Mouse (Mus musculus) hindbrain, embryonic 11.5 days (tissue): ENCODE data around the gene Rcsd1. TPM values are rescaled to one million over a fixed set of nuclear protein-coding genes. Genes with fewer than 3 reads are reported as not detected.

Experiments used
- ATAC-seq: fragments of 200-750 bp; cut with Nextera tagmentation; 2 replicates; pipeline ENCODE4 v1.8.0; 2017; ENCODE audit warnings: mild to moderate bottlenecking, moderate TSS enrichment, moderate library complexity; ENCODE audit not compliant: low FRiP score
- DNase-seq: peaks from one replicate; pipeline ENCODE4 v3.0.0-alpha.2; 2015; ENCODE audit warnings: low spot score
- H3K27ac ChIP-seq: fragments of 300-500 bp; sonication (generic); 2 replicates; pipeline ENCODE4 v1.5.1; 2014; ENCODE audit warnings: mild to moderate bottlenecking, low read depth, low read length
- H3K27me3 ChIP-seq: fragments of 300-500 bp; sonication (generic); 2 replicates; pipeline ENCODE4 v1.6.1; 2014; ENCODE audit warnings: mild to moderate bottlenecking, low read length, moderate library complexity, mixed read lengths; ENCODE audit not compliant: control insufficient read depth, insufficient read depth
- H3K36me3 ChIP-seq: fragments of 300-500 bp; sonication (generic); 2 replicates; pipeline ENCODE4 v1.6.1; 2014; ENCODE audit warnings: mild to moderate bottlenecking, low read length, moderate library complexity, mixed read lengths; ENCODE audit not compliant: control insufficient read depth, insufficient read depth
- H3K4me1 ChIP-seq: fragments of 300-500 bp; sonication (generic); replicated peaks from 2 replicates; pipeline ENCODE4 v1.6.1; 2014; ENCODE audit warnings: low read length, mixed read lengths; ENCODE audit not compliant: control insufficient read depth, insufficient read depth
- H3K4me2 ChIP-seq: fragments of 300-500 bp; sonication (generic); replicated peaks from 2 replicates; pipeline ENCODE4 v1.6.1; 2014; ENCODE audit warnings: mild to moderate bottlenecking, low read depth, low read length
- H3K4me3 ChIP-seq: fragments of 300-500 bp; sonication (generic); 2 replicates; pipeline ENCODE4 v1.5.1; 2014; ENCODE audit warnings: low read depth, low read length
- H3K9ac ChIP-seq: fragments of 300-500 bp; sonication (generic); 2 replicates; pipeline ENCODE4 v1.6.1; 2014; ENCODE audit warnings: low read depth, low read length
- H3K9me3 ChIP-seq: fragments of 300-500 bp; sonication (generic); 2 replicates; pipeline ENCODE4 v1.6.1; 2016; ENCODE audit warnings: low read length; ENCODE audit not compliant: control insufficient read depth
- WGBS: fragments of 180-500 bp; shearing (Covaris S2); extraction: QIAGEN DNeasy Blood & Tissue Kit; methylation state at CpG from one replicate; pipeline ENCODE4 v1.1.7; 2014; 5-methylcytosine and 5-hydroxymethylcytosine counted together
- polyA plus RNA-seq: library from polyadenylated mRNA; unstranded; fragments of >200 nt; fragmentation: Nextera tagmentation; extraction: Ambion mirVana; gene quantifications from 2 replicates; pipeline ENCODE4 v1.2.1, GENCODE M21; 2014

The Rcsd1 gene
- polyA plus RNA-seq, 1 experiment from 2014 or later: 8.5 TPM

DNA sequence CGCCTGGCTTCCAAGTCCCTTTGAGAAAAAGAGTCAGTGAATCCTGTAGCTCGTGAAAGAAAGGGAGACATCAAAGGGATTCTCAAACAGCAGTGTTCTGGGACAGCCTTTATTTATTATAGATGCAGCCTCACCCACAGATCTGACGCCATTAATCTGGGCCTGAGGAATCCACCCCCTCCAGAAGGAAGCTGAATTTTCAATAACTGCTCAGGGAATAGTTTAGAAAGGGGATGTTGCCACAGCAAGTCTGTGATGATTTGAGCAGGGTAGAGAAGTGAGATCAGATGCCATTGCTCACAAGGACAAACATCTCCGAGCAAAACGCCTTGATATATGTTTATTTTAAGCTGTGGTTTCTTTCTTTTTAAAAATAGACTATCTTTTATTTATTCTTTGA, 27.9 kb upstream of the Rcsd1 start:
- Histone ChIP-seq H3K27ac (no peak overlapping the region), H3K4me1 (no peaks in the 10 kb centered on the region), H3K9ac (no peak overlapping the region), H3K36me3 (no peaks in the 10 kb centered on the region), H3K4me3 (no peak overlapping the region), H3K9me3 (no peaks in the 10 kb centered on the region), H3K27me3 (no peaks in the 10 kb centered on the region), H3K4me2 (no peak overlapping the region)
- WGBS: 46% methylated on average over 5 of the region's 5 CpGs
- ATAC-seq (no peak), DNase-seq (no peak)

DNA sequence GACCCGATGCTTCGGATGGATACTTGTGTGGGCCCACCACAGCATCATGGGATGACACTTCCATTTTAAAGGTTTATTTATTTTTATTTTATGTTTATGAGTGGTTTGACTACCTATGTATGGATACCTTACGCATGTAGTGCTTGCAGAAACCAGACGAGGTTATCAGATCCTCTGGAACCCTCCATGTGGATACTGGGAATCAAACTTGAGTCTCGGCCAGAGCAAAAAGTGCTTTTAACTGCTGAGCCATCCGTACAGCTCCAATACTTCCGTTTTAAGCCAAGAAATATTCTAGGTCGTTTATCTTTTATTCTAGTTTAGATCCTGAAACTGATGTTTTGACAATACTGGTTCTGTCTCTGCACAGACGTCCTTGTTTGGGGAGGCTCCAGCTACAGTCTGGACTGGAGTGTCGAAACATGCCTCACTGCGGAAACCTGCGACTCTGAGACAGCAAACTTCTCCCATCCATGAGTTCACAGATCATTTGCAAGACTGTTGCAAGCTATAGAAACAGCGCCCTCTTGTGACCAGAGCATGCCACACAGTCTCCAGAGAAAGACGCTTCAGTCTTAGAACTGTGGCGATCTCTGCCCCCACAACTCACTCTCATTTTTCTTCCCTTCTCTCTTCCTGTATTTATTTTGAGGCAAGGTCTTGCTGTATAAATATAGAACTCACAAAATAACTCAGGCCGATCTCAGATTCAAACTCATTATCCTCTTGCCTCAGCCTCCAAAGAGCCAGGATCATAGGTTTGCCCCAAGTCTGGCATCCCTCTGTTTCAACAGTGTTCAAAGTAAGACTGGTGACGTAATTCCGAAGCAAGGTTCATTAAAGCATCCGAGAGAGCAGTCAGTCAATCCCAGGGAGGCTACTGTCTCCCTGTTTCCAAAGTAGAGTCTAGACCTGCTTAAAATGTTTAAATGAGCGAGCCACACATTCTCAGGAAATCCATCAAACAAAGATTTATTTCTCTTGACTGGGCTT, 26.6 kb upstream of the Rcsd1 start:
- H3K27me3 ChIP-seq: no peaks in the 10 kb centered on the region
- ATAC-seq: peak; percentile 73
- H3K4me1 ChIP-seq: no peaks in the 10 kb centered on the region
- H3K9me3 ChIP-seq: no peaks in the 10 kb centered on the region
- H3K4me3 ChIP-seq: no peak overlapping the region
- no peaks in the 10 kb centered on the region for H3K36me3 ChIP-seq
- no peak overlapping the region for H3K9ac ChIP-seq
- 42% methylated on average over 20 of the region's 20 CpGs for WGBS
- H3K27ac ChIP-seq: no peak overlapping the region
- H3K4me2 ChIP-seq: no peak overlapping the region
- DNase-seq: peak; percentile 92

DNA sequence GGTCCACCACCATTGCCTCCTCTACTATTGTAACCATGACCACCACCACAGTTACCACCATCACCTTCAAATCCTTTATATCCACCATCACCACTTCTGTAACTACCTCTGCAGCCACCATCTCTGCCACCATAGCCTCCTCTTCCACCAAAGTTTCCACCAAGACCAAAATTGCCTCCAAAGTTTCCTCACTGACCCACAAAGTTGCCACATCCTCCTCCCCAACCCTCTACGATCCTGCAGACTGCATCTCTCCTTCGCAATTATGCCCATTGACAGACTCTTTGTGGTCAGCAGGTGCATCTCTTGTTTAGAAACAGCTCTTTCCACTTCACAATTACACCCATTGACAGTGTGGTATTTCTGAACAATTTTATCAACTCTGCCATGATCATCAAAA, 25.3 kb upstream of the Rcsd1 start:
- 93% methylated on average over 2 of the region's 2 CpGs for whole genome bisulfite sequencing
- H3K9me3 ChIP-seq: no peaks in the 10 kb centered on the region
- no peak for ATAC-seq

DNA sequence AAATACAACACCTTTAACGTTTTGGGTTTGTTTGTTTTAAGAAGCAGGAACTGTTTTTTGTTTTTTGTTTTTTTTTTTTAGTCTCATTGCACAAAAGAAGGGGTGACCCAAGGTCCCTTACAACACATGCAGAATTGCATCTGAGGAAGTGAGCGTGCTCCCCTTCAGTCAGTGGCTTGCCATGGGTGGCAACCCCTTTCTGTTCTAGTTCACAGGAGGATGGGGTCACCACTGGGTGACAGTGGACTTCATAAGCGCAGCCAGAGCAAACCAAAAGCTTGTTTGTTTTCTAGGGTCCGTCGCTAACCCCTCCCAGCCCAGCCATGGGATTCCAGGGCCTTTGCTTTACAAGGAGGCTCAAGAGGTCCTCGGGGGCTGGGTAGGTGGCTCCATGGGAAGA, 22.0 kb upstream of the Rcsd1 start:
- ATAC-seq (no peak), DNase-seq (no peak)
- Histone ChIP-seq H3K4me3 (no peak overlapping the region), H3K9ac (no peak overlapping the region), H3K27ac (no peak overlapping the region), H3K9me3 (no peaks in the 10 kb centered on the region), H3K4me2 (no peak overlapping the region), H3K36me3 (no peaks in the 10 kb centered on the region), H3K4me1 (no peaks in the 10 kb centered on the region), H3K27me3 (no peaks in the 10 kb centered on the region)
- 77% methylated on average over 6 of the region's 6 CpGs for WGBS

More for the DNA sequence above, 25.3 kb upstream of the Rcsd1 start:
- Histone ChIP-seq H3K4me3 (no peak overlapping the region), H3K9ac (no peak overlapping the region), H3K36me3 (no peaks in the 10 kb centered on the region), H3K27me3 (no peaks in the 10 kb centered on the region), H3K27ac (no peak overlapping the region), H3K4me1 (no peaks in the 10 kb centered on the region), H3K4me2 (no peak overlapping the region)
- DNase-seq: no peak

GRCm38 (mm10) chr1:165730129-165730528, 20.6 kb upstream of the Rcsd1 start:
- ATAC-seq: no peak

DNA sequence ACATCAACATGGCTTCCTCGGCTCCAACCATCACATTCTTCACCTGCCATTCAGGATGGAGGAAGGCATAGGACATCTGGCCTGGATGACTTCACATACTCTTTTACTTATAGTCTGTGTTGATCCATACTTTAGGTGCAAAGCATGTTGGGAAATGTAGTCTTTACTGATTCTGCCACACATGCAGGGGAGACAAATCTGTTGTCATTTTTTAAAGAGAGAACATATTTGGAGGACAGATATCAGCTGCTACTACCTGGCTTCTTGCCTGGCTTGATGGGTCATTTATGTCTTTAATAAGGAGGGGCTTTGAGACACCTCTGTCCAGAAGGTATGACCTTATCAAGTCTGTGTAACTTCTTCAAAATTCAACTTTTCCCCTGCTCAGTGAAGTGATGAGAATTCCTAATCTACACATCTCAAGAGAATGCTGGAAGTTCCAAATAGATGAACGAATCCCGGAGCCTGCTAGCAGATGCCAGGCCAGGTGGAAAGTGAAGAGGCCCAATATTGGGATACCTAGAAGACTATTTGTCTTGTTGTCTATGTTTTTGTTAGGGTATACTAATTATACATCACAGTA, 18.6 kb upstream of the Rcsd1 start:
- DNase-seq (no peak), ATAC-seq (no peak)
- Histone ChIP-seq H3K4me3 (no peak overlapping the region), H3K9ac (no peak overlapping the region), H3K4me2 (no peak overlapping the region), H3K27me3 (no peaks in the 10 kb centered on the region), H3K36me3 (no peaks in the 10 kb centered on the region), H3K9me3 (no peaks in the 10 kb centered on the region), H3K4me1 (no peaks in the 10 kb centered on the region), H3K27ac (no peak overlapping the region)
- 93% methylated on average over 3 of the region's 3 CpGs for WGBS

More at GRCm38 (mm10) chr1:165730129-165730528, 20.6 kb upstream of the Rcsd1 start:
- Histone ChIP-seq H3K27ac (no peak overlapping the region), H3K4me3 (no peak overlapping the region), H3K4me2 (no peak overlapping the region), H3K9me3 (no peaks in the 10 kb centered on the region), H3K4me1 (no peaks in the 10 kb centered on the region), H3K9ac (no peak overlapping the region), H3K27me3 (no peaks in the 10 kb centered on the region), H3K36me3 (no peaks in the 10 kb centered on the region)
- no peak for DNase-seq
- WGBS: 50% methylated on average over 1 of the region's 1 CpGs

DNA sequence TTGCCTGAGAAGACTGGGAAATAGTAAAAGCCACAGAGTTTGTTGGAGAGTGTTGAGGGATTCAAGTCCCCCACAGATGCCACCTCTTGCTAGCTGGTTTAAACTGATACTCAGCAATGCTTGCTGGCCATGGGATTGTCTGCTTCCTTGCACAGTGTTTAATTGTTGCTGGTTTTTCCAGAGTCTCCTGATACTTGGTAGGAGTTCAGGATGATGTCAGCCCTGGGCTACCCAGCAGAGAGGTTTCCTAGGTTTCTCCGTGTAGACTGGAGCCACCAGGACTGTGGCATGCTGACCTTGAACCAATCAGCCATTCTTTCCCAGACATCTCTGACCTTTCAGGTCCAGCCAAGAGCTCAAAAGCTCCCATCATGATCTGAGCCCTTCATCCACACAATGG, 17.4 kb upstream of the Rcsd1 start:
- no peak overlapping the region for H3K9ac ChIP-seq
- no peak for ATAC-seq
- H3K4me1 ChIP-seq: no peaks in the 10 kb centered on the region
- H3K27ac ChIP-seq: no peak overlapping the region
- no peaks in the 10 kb centered on the region for H3K36me3 ChIP-seq
- no peaks in the 10 kb centered on the region for H3K27me3 ChIP-seq
- WGBS: 25% methylated on average over 1 of the region's 1 CpGs
- no peak for DNase-seq
- no peaks in the 10 kb centered on the region for H3K9me3 ChIP-seq
- H3K4me2 ChIP-seq: no peak overlapping the region
- H3K4me3 ChIP-seq: no peak overlapping the region

GRCm38 (mm10) chr1:165725039-165725644, 15.6 kb upstream of the Rcsd1 start:
- no peaks in the 10 kb centered on the region for H3K9me3 ChIP-seq
- H3K27me3 ChIP-seq: no peaks in the 10 kb centered on the region
- H3K4me1 ChIP-seq: no peaks in the 10 kb centered on the region
- no peak for ATAC-seq
- H3K9ac ChIP-seq: no peak overlapping the region
- no peak for DNase-seq
- no peaks in the 10 kb centered on the region for H3K36me3 ChIP-seq
- H3K4me3 ChIP-seq: no peak overlapping the region
- 66% methylated on average over 4 of the region's 4 CpGs for WGBS
- H3K4me2 ChIP-seq: no peak overlapping the region
- H3K27ac ChIP-seq: no peak overlapping the region
